Mouse (Mus musculus) c-Kit-positive CD71-positive TER-119-positive erythroid progenitor cells, embryonic 14.5 days (primary cell): ENCODE results near the gene Pdcd11.

ENCODE experiments used
- DNase-seq: peaks from one replicate; pipeline ENCODE4 v3.0.0-alpha.2; 2013; ENCODE audit warnings: low spot score

Pdcd11 gene

DNA sequence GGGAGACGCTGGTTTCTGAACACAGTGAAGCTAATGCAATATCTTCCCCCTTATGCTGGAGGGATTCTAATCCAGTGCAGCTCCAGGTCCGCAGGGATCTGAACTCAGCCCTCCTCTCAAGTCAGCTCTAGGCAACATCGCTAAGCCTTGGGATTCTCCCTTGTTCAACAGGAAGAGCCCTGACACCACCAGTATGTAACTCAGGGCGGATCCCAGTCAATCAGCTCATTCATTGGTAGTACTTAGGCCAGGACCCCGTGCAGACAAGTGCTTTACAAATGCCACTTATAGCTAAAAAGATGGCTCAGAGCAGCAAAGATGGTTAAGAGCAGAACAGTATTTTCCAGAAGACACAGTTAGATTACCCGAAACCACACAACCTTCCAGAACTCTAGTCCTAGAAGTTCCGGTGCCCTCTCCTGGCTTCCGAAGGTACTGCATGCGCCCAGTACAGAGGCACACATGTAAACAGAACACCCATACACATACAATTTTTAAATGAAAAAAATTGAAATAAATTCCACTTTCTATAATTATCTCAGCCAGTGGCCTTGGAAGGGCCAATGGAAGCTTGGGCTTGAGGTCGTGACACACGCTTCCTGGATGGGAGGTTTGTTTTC, 78.3 kb downstream of the Pdcd11 start:
- peak; percentile 72 for DNase-seq

DNA sequence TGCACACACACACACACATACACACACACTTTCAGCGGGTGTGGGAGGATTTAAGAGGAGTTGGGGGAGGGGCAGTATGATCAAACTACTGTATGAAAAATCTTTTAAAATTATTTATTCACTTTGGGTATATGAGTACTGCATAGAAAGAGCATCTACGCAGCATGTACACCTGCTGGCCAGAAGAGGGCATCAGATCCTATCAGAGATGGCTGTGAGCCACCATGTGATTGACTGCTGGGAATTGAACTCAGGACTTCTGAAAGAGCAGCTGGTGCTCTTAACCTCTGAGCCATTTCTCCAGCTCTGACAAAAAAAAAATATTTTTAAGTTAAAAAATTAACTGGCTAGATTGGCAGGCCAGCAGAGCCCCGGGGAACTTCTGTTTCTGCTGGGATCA, 83.9 kb downstream of the Pdcd11 start:
- no peak for DNase-seq

DNA sequence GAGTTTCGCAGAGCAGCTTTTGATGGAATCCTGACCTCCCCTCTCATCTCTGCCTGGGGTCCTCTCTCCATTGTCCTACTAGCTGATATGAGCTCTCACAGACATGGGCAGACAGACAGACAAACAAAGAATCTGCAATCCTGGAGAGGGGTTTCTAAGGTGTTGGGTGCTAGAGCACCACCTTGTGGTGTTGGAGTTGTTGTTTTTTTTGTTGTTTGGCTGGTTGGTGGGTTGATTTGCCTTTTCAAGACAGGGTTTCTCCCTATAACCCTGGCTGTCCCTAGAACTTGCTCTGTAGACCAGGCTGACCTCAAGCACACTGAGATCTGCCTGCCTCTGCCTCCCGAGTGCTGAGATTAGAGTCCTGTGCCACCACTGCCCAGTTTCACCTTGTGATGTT, 84.9 kb downstream of the Pdcd11 start:
- no peak for DNase-seq

DNA sequence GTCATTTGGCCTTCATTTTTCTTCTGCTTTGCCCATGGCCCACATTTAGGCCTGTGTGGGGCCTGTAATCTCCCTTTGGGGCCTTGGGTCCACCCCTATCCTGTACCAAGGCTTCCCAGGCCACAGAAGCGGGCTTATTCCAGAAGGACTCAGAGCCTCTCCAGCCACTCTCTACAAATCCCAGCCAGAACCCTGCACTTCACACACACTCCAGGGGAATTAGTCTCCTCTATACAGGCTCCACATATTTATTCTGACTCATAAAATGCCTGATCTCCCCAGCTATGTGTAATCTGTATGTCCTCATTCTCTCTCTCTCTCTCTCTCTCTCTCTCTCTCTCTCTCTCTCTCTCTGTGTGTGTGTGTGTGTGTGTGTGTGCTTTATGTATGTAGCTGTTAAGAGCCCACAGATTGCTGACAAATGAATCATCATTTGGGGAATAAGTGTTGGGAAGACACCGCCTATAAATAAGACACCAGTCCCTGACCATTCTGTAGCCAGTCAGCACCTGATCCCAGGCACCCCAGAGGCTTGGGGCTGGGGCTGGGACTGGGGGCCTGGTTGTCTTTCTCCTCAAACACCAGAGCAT, 86.4 kb downstream of the Pdcd11 start:
- DNase-seq = no peak

DNA sequence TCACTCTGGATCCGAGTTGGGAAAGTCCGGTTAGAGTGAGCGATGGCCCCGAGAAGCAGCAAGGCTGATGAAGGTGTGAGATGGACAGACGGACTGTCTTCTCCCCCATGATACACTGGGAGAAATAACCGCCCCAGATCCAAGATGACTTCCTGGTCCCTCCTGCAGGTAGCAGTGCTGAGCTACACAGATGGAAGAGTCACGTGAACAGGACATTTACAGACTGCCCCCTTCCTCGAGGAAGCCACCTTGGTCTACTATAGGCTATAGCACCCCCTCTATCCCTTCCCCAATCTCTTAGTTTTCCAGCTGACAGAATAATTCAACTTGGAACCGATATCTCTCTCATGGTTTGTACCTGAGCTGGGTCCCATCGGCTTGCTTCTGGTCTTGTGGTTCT, 87.4 kb downstream of the Pdcd11 start:
- no peak for DNase-seq

DNA sequence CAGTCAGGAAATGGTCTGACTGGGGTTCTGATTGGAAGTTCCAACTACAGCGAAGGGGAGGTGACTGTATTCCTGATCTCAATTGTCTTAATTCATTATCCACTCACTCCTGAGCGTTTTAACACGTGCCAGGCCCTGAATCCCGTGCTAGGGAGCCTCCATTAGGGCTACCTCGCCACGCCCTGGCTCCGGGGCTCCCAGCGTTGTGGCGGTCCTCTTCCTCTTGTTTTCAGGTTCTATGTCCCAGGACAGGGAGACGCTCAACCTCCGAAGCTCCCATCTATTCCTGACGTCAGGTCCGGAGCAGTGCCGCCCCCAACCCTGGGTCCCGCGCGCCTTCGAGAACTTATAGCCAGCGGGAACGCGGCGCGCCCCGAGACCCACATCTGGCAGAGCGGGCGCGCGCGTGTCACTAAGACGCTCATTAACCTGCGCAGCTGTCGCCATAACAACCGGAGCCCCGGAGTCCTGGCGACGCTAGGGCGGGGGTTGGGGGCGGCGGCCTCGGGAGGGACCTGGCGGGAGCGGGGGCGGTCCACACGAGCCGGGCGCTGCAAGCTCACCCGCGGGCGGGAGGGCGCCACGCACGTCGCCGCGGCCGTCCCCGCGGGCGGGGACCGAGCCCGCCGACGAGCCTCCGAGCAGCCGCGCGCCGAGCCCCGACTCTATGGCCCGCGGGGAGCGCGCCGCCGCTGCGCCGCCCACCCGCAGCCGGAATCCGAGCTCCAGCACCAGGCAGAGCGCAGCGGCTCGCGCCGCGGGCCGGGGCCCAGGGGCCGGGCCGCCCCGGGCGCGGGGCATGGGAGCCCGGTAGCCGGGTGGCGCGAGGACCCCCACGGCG, 88.1 kb downstream of the Pdcd11 start, which contains the start of gene Neurl1a:
Neurl1a (plus strand) TSS at position 390 of the 841 bp plus-strand sequence.
- no peak for DNase-seq

DNA sequence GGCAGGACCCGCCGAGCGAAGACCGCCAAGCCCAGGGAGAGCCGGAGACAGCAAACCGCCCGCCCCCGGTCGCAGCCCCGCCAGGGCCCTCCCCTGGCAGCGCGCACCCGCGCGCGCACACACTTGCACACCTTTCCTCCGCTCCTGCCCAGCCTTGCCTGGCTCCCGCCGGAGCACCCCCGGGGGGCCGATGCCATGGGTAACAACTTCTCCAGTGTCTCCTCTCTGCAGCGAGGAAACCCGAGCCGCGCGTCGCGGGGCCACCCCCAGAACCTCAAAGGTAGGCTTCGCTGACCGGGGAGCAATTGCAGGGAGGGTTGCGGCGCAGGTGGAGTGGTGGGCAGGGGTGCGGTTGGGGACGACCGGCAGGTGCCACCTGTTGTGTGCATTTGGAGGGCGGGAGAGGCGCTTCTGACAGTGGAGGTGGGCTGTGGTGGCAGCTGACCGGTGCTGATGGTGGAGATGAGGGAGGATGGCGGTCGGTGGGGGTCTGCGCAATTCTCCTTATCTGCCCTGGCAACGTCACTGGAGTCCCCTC, 88.8 kb downstream of the Pdcd11 start:
- no peak for DNase-seq

DNA sequence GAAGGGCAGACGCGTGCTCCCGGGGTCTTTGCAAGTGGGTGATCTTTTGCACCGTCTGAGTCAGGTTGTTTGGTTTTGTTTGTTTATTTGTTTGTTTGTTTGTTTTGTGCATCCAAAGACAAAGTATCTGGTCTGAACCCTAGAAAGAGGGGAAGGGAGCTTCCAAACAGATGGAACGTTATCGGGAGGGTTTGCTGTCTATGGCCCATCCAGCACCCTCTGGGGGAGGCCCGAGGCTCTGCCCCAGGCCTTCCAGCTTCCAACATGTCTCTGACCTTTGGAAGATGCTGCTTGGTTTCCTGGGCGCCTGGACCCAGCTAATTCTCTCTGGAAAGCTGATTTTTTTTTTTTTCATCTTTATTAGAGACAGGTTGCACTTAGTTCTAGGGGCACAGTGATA, 89.4 kb downstream of the Pdcd11 start:
- no peak for DNase-seq
